Mouse (Mus musculus): ENCODE results near the gene Btnl2.

GRCm38 (mm10) chr17:34362954-34363546 lies 8.4 kb downstream of the Btnl2 start:
- TF ChIP-seq CTCF (conservative IDR thresholded peaks at IDR 0.05; ENCODE audit: low read length) (no peak), NANOG (IDR thresholded peaks at IDR 0.05; ENCODE audit: borderline replicate concordance, low read length) (no peak)
